Mouse (Mus musculus) brain, embryonic 14.5 days (tissue): ENCODE results near the gene Olfr325.

Source experiments
- CTCF ChIP-seq: fragments of 200-500 bp; IDR thresholded peaks from 2 replicates; pipeline ENCODE4 v1.5.1; 2012; ENCODE audit warnings: inconsistent platforms, mild to moderate bottlenecking, moderate library complexity, borderline replicate concordance; ENCODE audit not compliant: insufficient read depth, insufficient read length; ENCODE audit errors: extremely low read depth
- POLR2A ChIP-seq: fragments of 200-500 bp; IDR thresholded peaks from 2 replicates; pipeline ENCODE4 v1.6.1; 2012; ENCODE audit warnings: mild to moderate bottlenecking, inconsistent platforms, borderline replicate concordance; ENCODE audit not compliant: poor library complexity, insufficient read depth, insufficient read length, severe bottlenecking; ENCODE audit errors: extremely low read depth

DNA sequence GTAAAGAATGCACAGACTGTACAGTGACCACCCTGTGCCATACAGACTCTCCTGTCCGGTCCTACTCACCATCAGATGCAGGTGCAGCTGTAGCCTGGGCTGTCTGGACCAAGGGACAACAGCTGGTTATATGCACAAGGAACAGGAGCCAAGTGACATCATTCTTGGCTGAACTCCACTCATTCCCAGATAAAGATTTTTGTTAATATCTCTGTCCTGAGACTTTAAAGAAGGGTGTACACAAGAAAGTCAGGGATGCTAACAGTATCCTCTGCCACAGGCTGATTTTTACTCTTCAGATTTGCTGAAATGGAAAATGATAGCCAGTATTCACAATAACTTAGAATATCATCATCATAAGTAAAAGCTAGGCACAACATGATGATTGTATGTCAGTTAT is 22.0 kb upstream of the Olfr325 start, which contains the start of gene Olfr328:
- TF ChIP-seq CTCF (no peak), POLR2A (no peak)
